Mouse (Mus musculus) cerebellum, adult 11-12 months (tissue): ENCODE data around the gene C1qtnf9.

Experiments
- DNase-seq: peaks from one replicate; pipeline ENCODE4 v3.0.0; 2022

C1qtnf9 gene

GRCm38 (mm10) chr14:60752892-60753800 is 14.8 kb upstream of the C1qtnf9 start:
- DNase-seq, result no peak

DNA sequence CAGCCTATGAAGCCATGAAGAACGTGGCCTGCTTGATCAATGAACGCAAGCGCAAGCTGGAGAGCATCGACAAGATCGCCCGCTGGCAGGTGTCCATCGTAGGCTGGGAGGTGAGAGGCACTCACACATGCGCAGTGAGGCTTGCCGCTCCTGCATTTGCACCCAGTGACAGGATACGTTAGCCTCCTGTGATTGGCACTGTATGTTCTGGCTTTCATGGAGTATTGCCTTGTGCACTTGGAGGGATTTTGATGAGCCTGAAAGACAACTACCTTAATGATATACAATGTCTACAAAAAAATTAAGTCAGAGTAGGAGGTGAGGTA is 14.2 kb upstream of the C1qtnf9 start:
- DNase-seq, result no peak

DNA sequence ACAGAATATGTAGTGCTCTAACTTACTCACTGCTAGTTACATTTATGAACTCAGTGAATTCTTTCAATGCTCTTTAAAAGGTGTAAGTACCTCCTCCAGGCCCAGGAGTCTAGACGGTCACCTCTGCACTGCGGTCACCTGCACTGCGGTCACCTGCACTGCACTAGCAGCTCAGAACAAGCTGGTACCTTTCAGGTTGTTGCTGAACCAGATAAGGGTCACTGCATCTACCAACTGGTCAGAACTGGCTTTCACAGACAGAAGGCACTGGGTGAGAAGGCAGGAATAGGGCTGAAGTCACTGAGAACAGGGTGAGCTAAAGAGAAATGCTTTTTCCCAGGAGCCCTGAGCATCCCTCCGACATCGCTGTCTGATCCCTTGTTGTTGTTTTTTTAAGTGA is 13.3 kb upstream of the C1qtnf9 start:
- DNase-seq, result no peak

DNA sequence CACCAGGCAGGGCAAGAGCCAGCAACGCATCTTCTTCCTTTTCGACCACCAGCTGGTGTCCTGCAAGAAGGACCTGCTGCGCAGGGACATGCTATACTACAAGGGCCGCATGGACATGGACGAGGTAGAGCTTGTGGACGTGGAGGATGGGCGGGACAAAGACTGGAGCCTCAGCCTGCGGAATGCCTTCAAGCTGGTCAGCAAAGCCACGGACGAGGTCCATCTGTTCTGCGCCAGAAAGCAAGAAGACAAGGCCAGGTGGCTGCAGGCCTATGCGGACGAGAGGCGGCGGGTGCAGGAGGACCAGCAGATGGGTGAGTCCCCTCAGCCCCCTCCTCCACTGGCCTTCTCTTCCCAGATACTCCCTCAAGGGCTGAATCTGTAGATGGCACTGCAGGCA is 11.7 kb upstream of the C1qtnf9 start:
- peak; percentile 86 for DNase-seq

GRCm38 (mm10) chr14:60757265-60757664 is 10.7 kb upstream of the C1qtnf9 start:
- no peak for DNase-seq

- DNase-seq, result no peak
Observed at GRCm38 (mm10) chr14:60757722-60758121, 10.2 kb upstream of the C1qtnf9 start.

GRCm38 (mm10) chr14:60759097-60759496 is 8.8 kb upstream of the C1qtnf9 start:
- no peak for DNase-seq

- no peak for DNase-seq
Observed at GRCm38 (mm10) chr14:60761801-60762200, 6.1 kb upstream of the C1qtnf9 start.

GRCm38 (mm10) chr14:60762754-60763153 is 5.2 kb upstream of the C1qtnf9 start:
- no peak for DNase-seq

DNA sequence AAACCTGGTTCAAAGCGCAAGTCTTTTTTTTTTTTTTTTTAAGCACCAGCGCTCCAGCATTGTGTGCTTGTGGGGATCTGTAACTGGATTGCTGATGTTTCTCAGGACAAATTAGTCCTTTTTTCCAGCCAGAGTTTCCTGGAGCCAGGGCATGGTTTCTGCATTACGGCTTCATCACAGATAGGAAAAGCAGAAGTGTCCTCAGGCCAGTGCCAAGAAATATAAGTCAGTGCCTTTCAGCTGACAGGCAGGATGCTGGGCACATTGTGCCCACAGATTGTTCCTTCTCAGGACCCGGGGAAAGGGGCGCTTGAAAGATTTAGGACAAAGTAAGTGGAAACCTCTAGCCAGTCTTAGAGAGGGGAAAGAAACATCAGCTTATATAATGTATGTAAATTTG is 4.2 kb upstream of the C1qtnf9 start:
- no peak for DNase-seq

DNA sequence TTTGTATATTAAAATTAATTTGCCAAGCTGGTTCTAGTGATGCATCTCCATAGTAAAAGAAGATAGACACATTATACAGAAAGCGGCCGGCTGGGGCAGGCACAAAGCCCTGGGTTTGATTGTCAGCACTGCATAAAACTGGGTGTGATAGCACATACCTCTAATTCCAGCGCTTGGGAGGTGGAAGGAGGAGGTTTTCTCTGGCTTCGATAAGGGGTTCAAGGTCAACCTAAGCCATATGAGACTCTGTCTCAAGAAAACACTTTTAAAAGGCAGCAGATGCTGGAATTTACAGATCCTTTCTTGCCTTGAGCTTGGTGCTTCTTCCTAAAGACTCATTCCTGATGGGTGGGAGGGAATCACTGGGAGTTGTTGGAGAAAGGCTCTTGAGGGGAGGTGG is 3.4 kb upstream of the C1qtnf9 start:
- DNase-seq, result no peak

GRCm38 (mm10) chr14:60765025-60765424 is 2.9 kb upstream of the C1qtnf9 start:
- DNase-seq, result no peak

GRCm38 (mm10) chr14:60769340-60769739 is 1.4 kb downstream of the C1qtnf9 start:
- no peak for DNase-seq

DNA sequence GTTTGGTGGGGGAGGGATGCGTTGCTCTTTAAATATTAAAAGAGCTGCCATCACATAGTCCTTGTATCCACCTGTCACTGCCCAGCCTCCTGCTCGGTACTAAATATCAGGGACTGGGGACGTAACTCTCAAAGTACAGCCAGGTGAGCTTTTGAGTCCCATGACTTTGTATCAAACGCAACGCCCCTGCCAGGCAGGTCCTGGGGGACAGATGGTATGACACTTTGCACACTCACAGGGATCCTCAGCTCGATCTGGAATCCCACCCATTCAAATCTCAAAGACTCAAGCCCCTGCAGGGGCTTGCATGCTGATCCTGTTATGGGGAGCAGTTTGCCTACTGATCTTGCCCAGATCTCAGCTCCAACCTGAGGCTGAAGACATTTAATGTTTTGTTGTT is 2.7 kb downstream of the C1qtnf9 start:
- no peak for DNase-seq

GRCm38 (mm10) chr14:60771057-60771456 is 3.1 kb downstream of the C1qtnf9 start:
- peak; percentile 73 for DNase-seq

DNA sequence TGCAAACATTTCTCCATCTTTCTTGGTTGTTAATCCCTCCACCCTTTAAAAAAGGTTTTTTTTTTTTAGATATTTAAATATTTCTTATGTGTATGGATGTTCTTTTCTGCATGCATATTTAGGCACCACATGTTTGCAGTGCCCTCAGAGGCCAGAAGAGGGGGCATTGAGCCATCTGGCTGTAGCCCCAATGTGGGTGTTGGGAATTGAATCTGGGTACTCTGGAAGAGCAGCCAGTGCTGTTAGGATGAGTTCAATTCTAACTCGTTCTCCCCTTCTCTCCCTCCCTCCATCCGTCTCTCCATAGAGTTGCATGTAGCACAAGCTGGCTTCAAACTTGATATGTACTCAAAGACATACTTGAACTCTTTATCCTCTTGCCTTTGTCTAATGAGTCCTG is 5.5 kb downstream of the C1qtnf9 start:
- no peak for DNase-seq

DNA sequence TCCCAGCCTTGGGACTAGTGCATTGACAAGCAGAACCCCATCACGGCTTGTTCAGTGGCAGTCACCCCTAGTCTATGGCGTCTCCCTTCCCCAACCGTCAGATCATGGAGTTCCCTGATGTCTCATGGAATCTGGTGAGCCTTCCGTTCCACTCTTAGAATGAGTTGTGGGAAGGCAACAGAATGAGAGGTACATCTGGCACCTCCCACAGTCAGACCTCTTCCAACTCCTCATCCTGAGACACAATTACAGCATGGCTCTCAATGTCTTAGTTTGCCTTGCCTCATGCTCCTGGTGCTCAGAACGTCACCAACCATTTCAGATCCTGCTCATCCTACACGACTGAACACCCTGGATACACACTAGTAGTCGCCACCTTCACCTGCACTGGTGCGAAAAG is 8.6 kb downstream of the C1qtnf9 start:
- DNase-seq, result no peak

- no peak for DNase-seq
Observed at GRCm38 (mm10) chr14:60777485-60777919, 9.6 kb downstream of the C1qtnf9 start.

GRCm38 (mm10) chr14:60779198-60779597 is 11.3 kb downstream of the C1qtnf9 start:
- no peak for DNase-seq

DNA sequence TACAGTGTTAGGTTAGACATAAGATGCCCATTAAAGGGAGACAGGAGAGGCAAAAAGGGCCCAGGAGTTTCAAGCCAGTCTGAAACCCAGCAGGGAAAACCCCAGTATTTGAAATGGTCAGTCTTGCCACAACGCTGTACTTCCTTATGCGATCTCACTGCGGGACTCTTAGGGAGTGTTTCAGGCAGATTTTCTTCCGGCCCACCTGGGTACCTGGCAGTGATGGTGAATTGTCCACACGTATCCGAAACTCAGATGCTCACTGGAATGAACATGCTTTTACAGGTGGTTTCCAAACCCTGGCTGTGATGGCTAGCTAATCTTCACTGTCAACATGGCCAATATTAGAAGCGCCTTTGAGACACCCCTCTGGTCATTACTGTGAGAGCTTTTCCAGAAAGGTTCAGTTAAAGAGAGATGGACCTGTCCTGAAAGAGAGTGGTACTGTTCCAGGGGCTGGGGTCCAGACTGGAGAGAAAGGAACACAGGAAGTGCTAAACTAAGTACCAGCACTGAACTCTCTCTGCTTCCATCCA is 14.3 kb downstream of the C1qtnf9 start:
- no peak for DNase-seq

- DNase-seq, result no peak
Observed at GRCm38 (mm10) chr14:60783196-60783595, 15.3 kb downstream of the C1qtnf9 start.

DNA sequence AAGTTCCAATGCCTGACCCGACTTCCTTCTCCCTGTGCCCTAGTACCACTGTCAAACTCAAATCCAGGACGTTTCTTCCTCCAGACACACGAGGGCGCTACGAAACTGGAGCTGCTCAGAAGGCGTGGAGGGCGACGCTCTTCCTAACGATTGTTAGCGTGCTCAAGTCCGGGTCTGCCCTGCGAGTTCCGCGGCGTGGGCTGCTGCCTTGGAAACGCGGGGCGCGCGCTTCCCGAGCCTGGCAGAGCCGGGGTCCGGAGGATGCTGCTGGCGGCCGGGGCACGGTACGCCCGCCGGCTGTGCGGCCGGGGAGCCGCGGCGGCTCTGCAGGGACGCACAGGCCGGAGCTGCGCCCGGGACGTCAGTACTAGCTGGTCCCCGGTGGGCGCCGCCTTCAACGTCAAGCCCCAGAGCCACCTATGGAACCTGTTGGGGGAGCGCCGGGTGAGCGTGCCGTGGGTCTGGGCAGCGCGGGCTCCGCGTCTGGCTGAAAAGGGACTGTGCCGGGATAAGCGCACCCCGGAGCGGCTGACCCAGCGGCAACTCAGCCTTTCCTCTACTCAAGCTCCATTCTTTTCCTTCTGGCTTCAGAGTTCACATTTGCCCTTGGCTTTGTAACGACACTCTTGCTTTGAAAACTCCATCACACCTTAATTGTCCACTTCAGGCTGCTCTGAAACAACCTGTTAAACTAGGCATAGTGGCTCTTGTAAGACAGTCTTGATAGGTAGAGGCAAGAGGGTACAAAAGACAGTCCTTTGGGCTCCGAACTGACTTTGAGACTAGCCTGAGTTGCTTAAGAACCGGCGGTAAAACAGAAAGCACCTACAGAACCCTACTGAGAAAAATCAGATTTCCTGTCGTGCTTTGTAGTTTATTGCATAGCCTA is 16.7 kb downstream of the C1qtnf9 start, which contains the start of gene Mipep:
Gene Mipep (plus strand): TSS at position 147 of the 889 bp plus-strand sequence.
- peak; percentile 81 for DNase-seq

GRCm38 (mm10) chr14:60790103-60790502 is 22.2 kb downstream of the C1qtnf9 start:
- peak; percentile 36 for DNase-seq
